Mouse (Mus musculus) common myeloid progenitor, adult 5-6 weeks (primary cell): ENCODE measurements around the gene Sertad1. TPM values are rescaled to one million over a fixed set of nuclear protein-coding genes. Genes with fewer than 3 reads are reported as not detected.

ENCODE experiments used
- ATAC-seq: replicated peaks from 2 replicates; pipeline ENCODE4 v1.8.0; 2016; ENCODE audit warnings: low read depth, mild to moderate bottlenecking, moderate TSS enrichment, inconsistent platforms; ENCODE audit not compliant: poor library complexity, severe bottlenecking
- total RNA-seq: library from RNA; stranded (forward); fragments of 200-1000, 187-1606 nt; gene quantifications from 2 replicates; pipeline ENCODE4 v1.2.3, GENCODE M21; 2017

The Sertad1 gene
- total RNA-seq, 1 experiment from 2014 or later: 14.0 TPM

GRCm38 (mm10) chr7:27536618-27537017 lies 49.9 kb downstream of the Sertad1 start:
- ATAC-seq: no peak

GRCm38 (mm10) chr7:27537998-27538397 lies 51.3 kb downstream of the Sertad1 start:
- no peak for ATAC-seq

DNA sequence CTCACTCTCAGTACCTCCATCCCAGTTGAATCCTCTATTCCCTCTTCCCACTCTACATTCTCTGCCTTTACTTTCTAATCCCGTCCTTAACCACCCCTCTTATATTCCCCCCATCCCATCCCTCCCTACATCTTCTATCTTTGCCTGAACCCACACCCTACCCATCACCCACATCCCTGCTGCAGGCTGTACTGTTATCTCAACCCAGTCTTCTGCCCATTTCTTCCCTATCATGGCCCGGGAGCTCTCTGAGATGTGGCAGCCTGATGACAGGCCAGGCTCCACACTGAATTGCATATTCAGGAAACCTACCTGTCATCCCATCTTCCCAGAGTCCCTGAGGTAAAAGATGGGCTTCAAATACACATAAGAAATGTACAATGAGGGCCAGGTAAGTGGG lies 52.1 kb downstream of the Sertad1 start:
- ATAC-seq: no peak

Other genes starting within 250 kb of the Sertad1 start
- gene Numbl, start 228.5 kb upstream of the Sertad1 start, total RNA-seq: 0.29 and 1.1 TPM in 2 replicates
- 0.44 TPM in 1 of 2 replicates, not detected in the other for gene Ltbp4, start 149.2 kb upstream of the Sertad1 start, total RNA-seq
- gene Shkbp1, start 130.9 kb upstream of the Sertad1 start, total RNA-seq: 18.4 and 25.8 TPM in 2 replicates
- gene Gm20479, start 129.5 kb upstream of the Sertad1 start, total RNA-seq: 2.2 TPM in 1 of 2 replicates, not detected in the other
- gene Sptbn4, start 39.2 kb upstream of the Sertad1 start, total RNA-seq: 0.34 TPM in 1 of 2 replicates, not detected in the other
- gene Blvrb, start 38.9 kb upstream of the Sertad1 start, total RNA-seq: 78.0 and 98.4 TPM in 2 replicates
- 9.6 and 13.1 TPM in 2 replicates for gene Sertad3, start 13.1 kb upstream of the Sertad1 start, total RNA-seq
- gene Prx, start 12.4 kb downstream of the Sertad1 start, total RNA-seq: 1.2 and 1.8 TPM in 2 replicates
- 1.1 TPM in 1 of 2 replicates, not detected in the other for gene Hipk4, start 36.4 kb downstream of the Sertad1 start, total RNA-seq
- 5.5 and 6.0 TPM in 2 replicates for gene Pld3, start 66.3 kb downstream of the Sertad1 start, total RNA-seq
- gene 2310022A10Rik, start 66.3 kb downstream of the Sertad1 start, total RNA-seq: 15.0 and 18.0 TPM in 2 replicates
- gene Akt2, start 104.6 kb downstream of the Sertad1 start, total RNA-seq: 43.7 and 49.5 TPM in 2 replicates
- gene Ttc9b, start 167.0 kb downstream of the Sertad1 start, total RNA-seq: 0.29 TPM in 1 of 2 replicates, not detected in the other
- gene Map3k10, start 187.7 kb downstream of the Sertad1 start, total RNA-seq: 1.8 and 3.3 TPM in 2 replicates
- gene Zfp607b, start 202.4 kb downstream of the Sertad1 start, total RNA-seq: 0.63 and 0.73 TPM in 2 replicates
- 12.5 and 13.2 TPM in 2 replicates for gene Zfp60, start 244.5 kb downstream of the Sertad1 start, total RNA-seq